ENCODE assay signal across 9 mouse cellular contexts in the genomic region with DNA sequence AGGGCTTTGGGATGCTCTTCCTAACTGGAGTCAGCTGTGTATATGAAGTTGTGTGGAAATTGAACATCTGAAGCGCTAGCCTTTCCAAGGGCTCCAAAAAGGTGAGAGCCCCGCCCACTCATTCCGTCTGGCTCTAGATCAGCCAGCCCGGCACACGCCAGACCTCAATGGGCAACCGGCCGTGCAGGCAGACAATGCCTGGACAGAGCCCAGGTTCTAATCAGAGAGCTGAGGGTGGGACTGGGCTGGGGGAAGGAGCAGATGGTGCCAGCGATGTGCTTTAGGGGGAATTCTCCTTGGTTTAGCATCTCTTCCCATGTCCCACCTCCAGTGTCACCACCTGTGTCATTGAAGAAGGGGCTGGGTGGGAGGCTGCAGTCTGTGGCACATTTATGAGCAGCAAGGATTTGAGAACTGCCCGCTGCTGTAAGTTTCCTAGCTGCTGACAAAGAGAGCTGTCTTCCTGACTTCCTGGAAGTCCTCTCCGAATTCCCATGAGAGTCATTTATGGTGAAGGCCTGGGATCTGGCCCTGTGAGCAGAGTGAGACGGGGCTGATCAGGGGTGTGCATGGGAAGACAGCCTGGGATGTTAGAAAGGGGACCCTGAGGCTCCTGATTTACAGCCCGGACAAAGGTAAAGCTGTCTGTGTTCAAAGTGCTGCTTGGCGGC. TPM values are rescaled to one million over a fixed set of nuclear protein-coding genes. Genes with fewer than 3 reads are reported as not detected.
DNase-seq lines count a peak whose midpoint lies in the region; ATAC-seq and TF ChIP-seq lines count a peak whose summit lies in the region.
"Had no signal": no experiment of that assay in that cellular context is flagged by ENCODE, and none has a peak within 500 bp of the region (broad histone marks: within the 10 kb centered on the region; RNA-seq: fewer than 3 reads in every experiment).

No protein-coding gene starts in this region.

- 41% methylated on average over 13 of the region's 13 CpGs for WGBS in heart, embryonic 13.5 days
- 19% methylated on average over 13 of the region's 13 CpGs for WGBS in neural tube, embryonic 14.5 days

- TF ChIP-seq CTCF in bone marrow macrophage, adult 2 months (IDR thresholded peaks at IDR 0.05; ENCODE audit: low read depth, low read length), result no peak

- ATAC-seq in heart, embryonic 13.5 days (ENCODE audit: extremely low read depth, insufficient number of reproducible peaks, low FRiP score, low TSS enrichment), result no peak
- no peak for ATAC-seq in neural tube, embryonic 14.5 days (ENCODE audit: low read depth)
- no peak for ATAC-seq in granulocyte monocyte progenitor cell, adult 5-6 weeks (replicated peaks; ENCODE audit: poor library complexity, severe bottlenecking)

- peak overlapping the region; percentile 100 for H3K4me2 ChIP-seq in heart, embryonic 13.5 days
- peak overlapping the region; percentile 67 for H3K4me2 ChIP-seq in neural tube, embryonic 14.5 days (ENCODE audit: low read depth, low read length)

- TF ChIP-seq POLR2A in bone marrow macrophage, adult 2 months (IDR thresholded peaks at IDR 0.05; ENCODE audit: borderline replicate concordance, low read depth, low read length), result no peak

- H3K4me1 ChIP-seq in bone marrow macrophage, adult 2 months (ENCODE audit: control insufficient read depth, insufficient read depth, low read length), result peaks cover 67% of the 10 kb centered on the region
- peaks cover 95% of the 10 kb centered on the region for H3K4me1 ChIP-seq in heart, embryonic 13.5 days
- H3K4me1 ChIP-seq in neural tube, embryonic 14.5 days (ENCODE audit: control insufficient read depth, insufficient read depth, low read length), result peaks cover 57% of the 10 kb centered on the region

- peak overlapping the region; percentile 8; the same call in 1 of the 2 replicates for H3K4me3 ChIP-seq in bone marrow macrophage, adult 2 months (ENCODE audit: insufficient read depth, low read length)
- 0 out of 2 replicates have a peak overlapping the region, but pooled peaks have one; percentile 82 for H3K4me3 ChIP-seq in heart, embryonic 13.5 days
- H3K4me3 ChIP-seq in neural tube, embryonic 14.5 days (ENCODE audit: low read depth, low read length), result peak overlapping the region; percentile 98
- H3K4me3 ChIP-seq: erythroblast, embryonic 14.5 days had no signal

- peak overlapping the region; percentile 89 for H3K9ac ChIP-seq in heart, embryonic 13.5 days
- H3K9ac ChIP-seq in neural tube, embryonic 14.5 days (replicated peaks; ENCODE audit: low read depth, low read length), result peak overlapping the region; percentile 97

- DNase-seq in heart, adult 11 months, result peak; percentile 95
- no peak for DNase-seq in heart, adult 9 months (ENCODE audit: low spot score in 2 of 2)
- DNase-seq in kidney, postnatal 36 days, result peak; percentile 30 to 52
- no peak for DNase-seq in layer of hippocampus, postnatal 36 days

- 0 out of 2 replicates have a peak, but pooled peaks cover 12% of the 10 kb centered on the region for H3K27me3 ChIP-seq in heart, embryonic 13.5 days (replicated peaks)
- no peaks in the 10 kb centered on the region for H3K27me3 ChIP-seq in neural tube, embryonic 14.5 days (ENCODE audit: control insufficient read depth, insufficient read depth, low read length)

- H3K36me3 ChIP-seq in heart, embryonic 13.5 days, result no peaks in the 10 kb centered on the region
- no peaks in the 10 kb centered on the region for H3K36me3 ChIP-seq in neural tube, embryonic 14.5 days (ENCODE audit: control insufficient read depth, insufficient read depth, low read length)

- no peaks in the 10 kb centered on the region for H3K9me3 ChIP-seq in heart, embryonic 13.5 days
- H3K9me3 ChIP-seq in neural tube, embryonic 14.5 days (ENCODE audit: control insufficient read depth, low read length), result no peaks in the 10 kb centered on the region

- peak overlapping the region; percentile 84 for H3K27ac ChIP-seq in bone marrow macrophage, adult 2 months (ENCODE audit: insufficient read depth, low read depth, low read length)
- peak overlapping the region; percentile 24; the same call in 1 of the 2 replicates for H3K27ac ChIP-seq in heart, embryonic 13.5 days (replicated peaks)
- peak overlapping the region; percentile 91 for H3K27ac ChIP-seq in neural tube, embryonic 14.5 days (ENCODE audit: low read depth, low read length)

RNA-seq across cellular contexts. Expression of a gene that starts 2.5 kb away (rescaled TPM):
- 16.2 and 17.9 TPM in 2 replicates for polyA plus RNA-seq in bone marrow macrophage, adult 2 months (2012; ENCODE audit: insufficient read depth, insufficient read length, missing spikeins)
- 1.5 and 1.7 TPM in 2 replicates for polyA plus RNA-seq in heart, embryonic 13.5 days (2015; fragmentation: Nextera tagmentation; extraction: Ambion mirVana)
- 43.1 and 54.5 TPM in 2 replicates for polyA plus RNA-seq in neural tube, embryonic 14.5 days (2014; fragmentation: Nextera tagmentation; extraction: Ambion mirVana)
- 10.8 and 12.4 TPM in 2 replicates for total RNA-seq in granulocyte monocyte progenitor cell, adult 5-6 weeks (2014; fragmentation: Nextera tagmentation)
- 5.6 and 6.6 TPM in 2 replicates for total RNA-seq in granulocyte monocyte progenitor cell, adult 5-6 weeks (2017)
- 10 to 100 TPM; 34.5 to 36.2 TPM for total RNA-seq in layer of hippocampus, postnatal 36 days (2021)

Comparison
In these comparisons a context has a peak if more than half of its experiments do, and no peak if none do; other contexts are left out.
1. DNase-seq: peak in heart, adult 11 months (single experiment) and kidney, postnatal 36 days (2 of 2); none in heart, adult 9 months (0 of 2) and layer of hippocampus, postnatal 36 days (0 of 2).
2. H3K27ac ChIP-seq: peak in every context shown above with its lines; median percentile 91 in neural tube, embryonic 14.5 days; 84 in bone marrow macrophage, adult 2 months; 24 in heart, embryonic 13.5 days.
3. H3K4me3 ChIP-seq: peak in every context shown above with its lines; median percentile 98 in neural tube, embryonic 14.5 days; 82 in heart, embryonic 13.5 days; 8 in bone marrow macrophage, adult 2 months.